Mouse (Mus musculus) E14TG2a.4 (cell line): ENCODE results near the gene Sergef.
A peak's percentile ranks its signal among the peaks of the same experiment; 100 is the strongest.

ENCODE experiments used
- H3K27me3 ChIP-seq: 2 replicates; pipeline ENCODE4 v1.6.1; 2014; ENCODE audit warnings: low read length, control low read depth; ENCODE audit not compliant: insufficient read depth
- H3K36me3 ChIP-seq: 2 replicates; pipeline ENCODE4 v1.6.1; 2014; ENCODE audit warnings: low read length, control low read depth; ENCODE audit not compliant: insufficient read depth
- H3K4me1 ChIP-seq: replicated peaks from 2 replicates; pipeline ENCODE4 v1.6.1; 2014; ENCODE audit warnings: low read depth, low read length, control low read depth
- H3K4me3 ChIP-seq: replicated peaks from 2 replicates; pipeline ENCODE4 v1.5.1; 2014; ENCODE audit warnings: mild to moderate bottlenecking, low read length
- H3K9me3 ChIP-seq: 2 replicates; pipeline ENCODE4 v1.6.1; 2014; ENCODE audit warnings: low read length, control low read depth
- CTCF ChIP-seq: conservative IDR thresholded peaks from 2 replicates; pipeline ENCODE4 v1.5.1; 2014; ENCODE audit warnings: low read length
- NANOG ChIP-seq: IDR thresholded peaks from 2 replicates; pipeline ENCODE4 v1.6.1; 2014; ENCODE audit warnings: borderline replicate concordance, low read length, mixed read lengths
- POU5F1 ChIP-seq: IDR thresholded peaks from 2 replicates; pipeline ENCODE4 v1.6.1; 2014; ENCODE audit warnings: low read length, borderline replicate concordance

Sergef gene

GRCm38 (mm10) chr7:46515960-46516359 is 123.6 kb downstream of the Sergef start:
- no peaks in the 10 kb centered on the region for H3K36me3 ChIP-seq
- no peaks in the 10 kb centered on the region for H3K9me3 ChIP-seq
- TF ChIP-seq CTCF (peak; percentile 89), NANOG (no peak), POU5F1 (no peak)
- no peaks in the 10 kb centered on the region for H3K27me3 ChIP-seq
- peaks cover 4% of the 10 kb centered on the region for H3K4me1 ChIP-seq
- H3K4me3 ChIP-seq = no peak overlapping the region

GRCm38 (mm10) chr7:46514981-46515380 is 124.6 kb downstream of the Sergef start:
- H3K27me3 ChIP-seq = no peaks in the 10 kb centered on the region
- no peak overlapping the region for H3K4me3 ChIP-seq
- no peaks in the 10 kb centered on the region for H3K9me3 ChIP-seq
- H3K36me3 ChIP-seq = no peaks in the 10 kb centered on the region
- H3K4me1 ChIP-seq = peaks cover 7% of the 10 kb centered on the region
- TF ChIP-seq POU5F1 = no peak
- no peak for TF ChIP-seq CTCF
- TF ChIP-seq NANOG = no peak

GRCm38 (mm10) chr7:46513562-46513961 is 126.0 kb downstream of the Sergef start:
- TF ChIP-seq NANOG (no peak), POU5F1 (no peak), CTCF (no peak)
- no peak overlapping the region for H3K4me3 ChIP-seq
- no peaks in the 10 kb centered on the region for H3K36me3 ChIP-seq
- no peaks in the 10 kb centered on the region for H3K27me3 ChIP-seq
- H3K4me1 ChIP-seq = peaks cover 20% of the 10 kb centered on the region
- no peaks in the 10 kb centered on the region for H3K9me3 ChIP-seq

GRCm38 (mm10) chr7:46512792-46513191 is 126.8 kb downstream of the Sergef start:
- Histone ChIP-seq H3K4me1 (peaks cover 20% of the 10 kb centered on the region), H3K4me3 (no peak overlapping the region), H3K27me3 (no peaks in the 10 kb centered on the region), H3K36me3 (no peaks in the 10 kb centered on the region), H3K9me3 (no peaks in the 10 kb centered on the region)
- TF ChIP-seq POU5F1 (no peak), CTCF (no peak), NANOG (no peak)

GRCm38 (mm10) chr7:46510806-46511205 is 128.8 kb downstream of the Sergef start:
- TF ChIP-seq CTCF (no peak), NANOG (no peak), POU5F1 (no peak)
- Histone ChIP-seq H3K4me3 (no peak overlapping the region), H3K4me1 (peaks cover 17% of the 10 kb centered on the region), H3K9me3 (no peaks in the 10 kb centered on the region), H3K27me3 (no peaks in the 10 kb centered on the region), H3K36me3 (no peaks in the 10 kb centered on the region)

- Histone ChIP-seq H3K4me1 (peaks cover 17% of the 10 kb centered on the region), H3K9me3 (no peaks in the 10 kb centered on the region), H3K27me3 (no peaks in the 10 kb centered on the region), H3K4me3 (peak overlapping the region; percentile 35; the same call in 1 of the 2 replicates), H3K36me3 (no peaks in the 10 kb centered on the region)
- TF ChIP-seq CTCF = no peak
- no peak for TF ChIP-seq NANOG
- TF ChIP-seq POU5F1 = no peak
Measured at GRCm38 (mm10) chr7:46509391-46510310, 130.0 kb downstream of the Sergef start.

- Histone ChIP-seq H3K9me3 (no peaks in the 10 kb centered on the region), H3K4me1 (peaks cover 21% of the 10 kb centered on the region), H3K36me3 (no peaks in the 10 kb centered on the region), H3K27me3 (no peaks in the 10 kb centered on the region), H3K4me3 (no peak overlapping the region)
- no peak for TF ChIP-seq POU5F1
- no peak for TF ChIP-seq NANOG
- no peak for TF ChIP-seq CTCF
Measured at GRCm38 (mm10) chr7:46508590-46509318, 130.9 kb downstream of the Sergef start.

- Histone ChIP-seq H3K4me3 (no peak overlapping the region), H3K9me3 (no peaks in the 10 kb centered on the region), H3K27me3 (peaks cover 8% of the 10 kb centered on the region), H3K4me1 (peaks cover 13% of the 10 kb centered on the region), H3K36me3 (no peaks in the 10 kb centered on the region)
- no peak for TF ChIP-seq POU5F1
- peak; percentile 78; the same call in 1 of the 2 replicates for TF ChIP-seq NANOG
- no peak for TF ChIP-seq CTCF
Measured at GRCm38 (mm10) chr7:46504157-46504556, 135.4 kb downstream of the Sergef start.
